12 mouse cellular contexts compared by ENCODE assay signal in genomic region chr10:70876119-70876518, GRCm38 (mm10).
DNase-seq lines count a peak whose midpoint lies in the region; ATAC-seq and TF ChIP-seq lines count a peak whose summit lies in the region.
"Had no signal": no experiment of that assay in that cellular context is flagged by ENCODE, and none has a peak within 500 bp of the region (broad histone marks: within the 10 kb centered on the region; RNA-seq: fewer than 3 reads in every experiment).

No protein-coding gene starts in this region.

- intact Hi-C loops in gastrocnemius, postnatal 14 days (cut with DNase I; ENCODE audit: low total_unique reads), result no loop called here

- no peaks in the 10 kb centered on the region for H3K36me3 ChIP-seq in kidney, embryonic 14.5 days (ENCODE audit: control insufficient read depth, insufficient read depth, low read length)
- H3K36me3 ChIP-seq in E14TG2a.4 (ENCODE audit: insufficient read depth, low read length), result no peaks in the 10 kb centered on the region; the same call in 1 of the 2 replicates
- H3K36me3 ChIP-seq: forebrain, embryonic 10.5 days; heart, embryonic 13.5 days had no signal

- no peaks in the 10 kb centered on the region for H3K9me3 ChIP-seq in kidney, embryonic 14.5 days (ENCODE audit: control insufficient read depth, low read length)
- peaks cover 23% of the 10 kb centered on the region for H3K9me3 ChIP-seq in E14TG2a.4 (ENCODE audit: low read length)
- H3K9me3 ChIP-seq: forebrain, embryonic 10.5 days; heart, embryonic 13.5 days had no signal

- DNase-seq in cerebellum, postnatal 10 days, result peak; percentile 23 to 35
- DNase-seq in cerebellum, postnatal 4 days (ENCODE audit: low spot score in 2 of 2), result no peak
- DNase-seq in kidney, postnatal 10 days, result peak; percentile 19
- DNase-seq in gastrocnemius, postnatal 14 days, result peak; percentile 13
- DNase-seq in spleen, postnatal 4 days (ENCODE audit: low spot score in 2 of 2), result no peak
- no peak for DNase-seq in cerebellum, adult 2 months
- DNase-seq: B cell, adult 2 months; kidney, adult 2 months had no signal

- H3K27me3 ChIP-seq in kidney, embryonic 14.5 days (ENCODE audit: control insufficient read depth, insufficient read depth, low read length), result no peaks in the 10 kb centered on the region
- H3K27me3 ChIP-seq in E14TG2a.4 (ENCODE audit: insufficient read depth, low read length), result no peaks in the 10 kb centered on the region
- no peaks in the 10 kb centered on the region for H3K27me3 ChIP-seq in cerebellum, adult 2 months (ENCODE audit: control insufficient read depth, insufficient read depth, low read length)
- H3K27me3 ChIP-seq: heart, embryonic 13.5 days had no signal

- 77% methylated on average over 8 of the region's 8 CpGs for WGBS in kidney, embryonic 14.5 days
- WGBS in cerebellum, adult 2 months, result 59% methylated on average over 8 of the region's 8 CpGs

- ATAC-seq in kidney, embryonic 14.5 days (ENCODE audit: low FRiP score, low TSS enrichment), result no peak

- TF ChIP-seq CTCF in E14TG2a.4 (conservative IDR thresholded peaks at IDR 0.05; ENCODE audit: low read length), result peak; percentile 90
- no peak for TF ChIP-seq CTCF in cerebellum, adult 2 months (IDR thresholded peaks at IDR 0.05; ENCODE audit: borderline replicate concordance, insufficient read depth, low read depth, low read length)

- H3K4me2 ChIP-seq in kidney, embryonic 14.5 days (replicated peaks; ENCODE audit: low read depth, low read length), result no peak overlapping the region
- H3K4me2 ChIP-seq: heart, embryonic 13.5 days had no signal

- no peak overlapping the region for H3K27ac ChIP-seq in kidney, embryonic 14.5 days (ENCODE audit: low read depth, low read length)
- H3K27ac ChIP-seq in cerebellum, adult 2 months (ENCODE audit: insufficient read depth, low read length), result no peak overlapping the region
- H3K27ac ChIP-seq: forebrain, embryonic 10.5 days; heart, embryonic 13.5 days had no signal

- no peak for TF ChIP-seq POLR2A in cerebellum, adult 2 months (IDR thresholded peaks at IDR 0.05; ENCODE audit: borderline replicate concordance, insufficient read depth, low read length)

- H3K4me3 ChIP-seq in kidney, embryonic 14.5 days (ENCODE audit: low read length), result no peak overlapping the region
- no peak overlapping the region for H3K4me3 ChIP-seq in E14TG2a.4 (replicated peaks; ENCODE audit: low read length)
- H3K4me3 ChIP-seq in cerebellum, adult 2 months (replicated peaks; ENCODE audit: insufficient read depth, low read depth, low read length), result no peak overlapping the region
- H3K4me3 ChIP-seq: forebrain, embryonic 10.5 days; heart, embryonic 13.5 days had no signal

- no peak overlapping the region for H3K9ac ChIP-seq in kidney, embryonic 14.5 days (ENCODE audit: low read depth, low read length)
- H3K9ac ChIP-seq: heart, embryonic 13.5 days had no signal

- 0 out of 2 replicates have a peak, but pooled peaks cover 6% of the 10 kb centered on the region for H3K4me1 ChIP-seq in kidney, embryonic 14.5 days (ENCODE audit: control insufficient read depth, insufficient read depth, low read length)
- H3K4me1 ChIP-seq in E14TG2a.4 (replicated peaks; ENCODE audit: low read depth, low read length), result peaks cover 72% of the 10 kb centered on the region
- H3K4me1 ChIP-seq in cerebellum, adult 2 months (ENCODE audit: control insufficient read depth, insufficient read depth, low read length), result no peaks in the 10 kb centered on the region
- H3K4me1 ChIP-seq: heart, embryonic 13.5 days had no signal

Comparison
In these comparisons a context has a peak if more than half of its experiments do, and no peak if none do; other contexts are left out.
1. DNase-seq: peak in cerebellum, postnatal 10 days (2 of 2), kidney, postnatal 10 days (single experiment) and gastrocnemius, postnatal 14 days (single experiment); none in cerebellum, postnatal 4 days (0 of 2), spleen, postnatal 4 days (0 of 2) and cerebellum, adult 2 months (0 of 2).